Mouse (Mus musculus) lung, postnatal 0 days (tissue): Measurements from ENCODE around the gene Rptor.

Experiments used
- CTCF ChIP-seq: IDR thresholded peaks from 2 replicates; pipeline ENCODE4 v1.5.1; 2016; ENCODE audit warnings: antibody characterized with exemption, mild to moderate bottlenecking
- EP300 ChIP-seq: IDR thresholded peaks from 2 replicates; pipeline ENCODE4 v1.6.1; 2016; ENCODE audit warnings: antibody characterized with exemption, mild to moderate bottlenecking, control low read depth

DNA sequence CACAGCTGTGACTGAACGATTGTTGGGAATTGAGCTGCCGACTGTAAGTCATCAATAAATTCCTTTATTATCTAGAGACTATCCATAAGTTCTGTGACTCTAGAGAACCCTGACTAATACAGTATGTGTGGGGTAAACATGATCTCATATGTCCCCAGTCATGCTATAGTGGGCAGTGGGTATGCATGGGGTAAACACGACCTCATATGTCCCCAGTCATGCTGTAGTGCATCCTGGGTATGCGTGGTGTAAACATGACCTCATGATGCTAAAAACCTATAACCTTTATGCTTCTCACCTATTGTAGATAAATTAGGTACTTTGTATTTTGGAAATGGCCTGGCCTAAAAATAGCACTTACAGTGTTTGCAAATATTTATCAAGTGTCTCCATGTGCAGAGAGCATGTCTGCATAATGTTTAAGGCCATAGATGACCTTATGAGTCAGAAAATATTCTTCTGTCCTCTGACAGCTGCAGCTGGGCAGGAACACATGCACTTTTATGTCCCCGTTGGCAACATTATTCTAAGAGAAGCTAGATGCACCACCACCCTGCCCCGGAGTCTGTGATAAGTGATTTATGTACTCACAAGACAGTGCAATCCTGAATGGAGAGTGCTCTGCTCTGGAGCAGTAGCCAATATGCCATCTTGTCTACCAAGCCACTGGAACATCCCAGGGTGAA lies 102.8 kb downstream of the Rptor start:
- TF ChIP-seq CTCF = no peak
- no peak for TF ChIP-seq EP300
